Mouse (Mus musculus) frontal cortex, adult 2 months (tissue): ENCODE data around the gene Slc25a41. TPM values are rescaled to one million over a fixed set of nuclear protein-coding genes. Genes with fewer than 3 reads are reported as not detected.

ENCODE experiments used
- DNase-seq, 2 experiments: peaks; one replicate each; pipeline ENCODE4 v3.0.0; 2022; ENCODE audit warnings: low spot score in 1 of 2; ENCODE audit errors: extremely low spot score in 1 of 2
- polyA plus RNA-seq: library from polyadenylated mRNA; depleted of rRNA; stranded (reverse); fragments of >200 nt; gene quantifications from 2 replicates; pipeline ENCODE4 v1.2.3, GENCODE M21; 2012

Slc25a41 gene
- polyA plus RNA-seq, 1 experiment, result 0.66 TPM

DNA sequence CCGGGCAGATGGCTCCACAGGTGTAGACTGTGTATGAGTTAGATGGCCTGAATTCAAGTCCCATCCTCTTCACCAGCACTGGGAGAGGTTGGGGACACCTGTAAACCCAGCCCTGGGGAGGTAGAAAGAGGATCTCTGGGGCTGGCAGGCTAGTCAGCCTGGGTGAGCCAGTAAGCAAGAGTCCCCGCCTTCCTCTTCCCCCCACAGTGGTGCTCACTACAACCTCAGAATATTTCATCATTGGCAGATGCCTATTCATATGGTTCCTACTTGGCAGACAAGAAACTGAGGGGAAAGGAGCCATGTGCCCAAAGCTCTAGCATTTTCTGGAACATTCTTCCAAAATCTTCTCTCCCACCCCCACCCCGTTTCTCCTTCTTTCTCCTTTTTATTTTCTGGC, 7.4 kb upstream of the Slc25a41 start:
- no peak for DNase-seq

DNA sequence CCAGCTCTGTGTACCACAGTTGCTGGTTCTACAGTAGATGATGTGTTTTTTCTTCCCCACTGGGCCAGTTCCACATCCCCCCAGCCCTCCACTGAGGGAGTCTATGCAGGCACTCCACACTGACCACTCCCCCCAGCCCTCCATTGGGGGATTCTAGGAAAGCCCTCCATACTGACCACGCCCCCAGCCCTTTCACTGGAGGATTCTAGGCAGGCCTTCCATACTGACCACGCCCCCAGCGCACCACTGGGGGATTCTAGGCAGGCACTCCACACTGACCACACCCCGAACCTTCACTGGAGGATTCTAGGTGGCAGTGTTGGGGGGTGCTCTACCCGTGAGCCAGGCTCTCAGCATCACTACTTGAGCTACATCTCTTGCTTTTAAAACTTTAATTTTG, 6.0 kb upstream of the Slc25a41 start:
- DNase-seq, result no peak

DNA sequence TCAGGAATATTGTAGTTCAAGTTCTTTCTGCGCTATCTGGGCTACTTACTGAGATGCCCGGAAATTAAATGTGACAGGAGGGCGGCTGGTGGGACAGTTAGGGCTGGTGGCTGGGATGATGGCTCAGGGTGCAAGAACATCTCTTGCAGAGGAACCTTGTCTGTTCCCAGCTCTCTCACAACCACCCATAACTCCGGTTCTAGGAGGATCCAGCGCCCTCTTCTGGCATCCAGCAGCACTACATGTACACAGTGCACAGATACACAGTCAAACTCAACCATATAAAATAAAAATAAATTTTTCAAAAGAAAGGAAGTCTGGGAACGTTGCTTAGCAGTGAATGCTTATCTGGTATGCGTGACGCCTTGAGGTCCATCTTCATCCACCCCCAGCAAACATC, 2.5 kb downstream of the Slc25a41 start:
- no peak for DNase-seq

DNA sequence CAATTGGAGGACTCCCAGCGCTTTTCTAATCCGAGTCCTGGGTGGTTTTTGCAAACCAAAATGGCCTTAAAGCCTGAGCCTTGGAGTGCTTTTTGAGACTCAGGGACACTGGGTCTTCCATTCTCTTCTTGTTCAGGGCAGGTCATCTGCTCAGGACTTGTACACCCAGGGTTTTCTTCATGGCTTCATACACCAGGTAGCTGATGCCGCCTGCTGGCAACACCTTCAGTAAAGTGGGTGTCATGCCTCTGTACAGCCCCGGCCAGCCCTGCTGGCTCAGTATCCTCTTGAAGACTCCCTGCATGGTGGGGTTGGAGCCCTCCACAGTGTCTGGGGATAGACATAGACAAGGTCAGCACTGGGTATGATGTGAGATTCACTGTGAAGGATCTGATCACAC, 8.6 kb downstream of the Slc25a41 start:
- DNase-seq, result no peak

DNA sequence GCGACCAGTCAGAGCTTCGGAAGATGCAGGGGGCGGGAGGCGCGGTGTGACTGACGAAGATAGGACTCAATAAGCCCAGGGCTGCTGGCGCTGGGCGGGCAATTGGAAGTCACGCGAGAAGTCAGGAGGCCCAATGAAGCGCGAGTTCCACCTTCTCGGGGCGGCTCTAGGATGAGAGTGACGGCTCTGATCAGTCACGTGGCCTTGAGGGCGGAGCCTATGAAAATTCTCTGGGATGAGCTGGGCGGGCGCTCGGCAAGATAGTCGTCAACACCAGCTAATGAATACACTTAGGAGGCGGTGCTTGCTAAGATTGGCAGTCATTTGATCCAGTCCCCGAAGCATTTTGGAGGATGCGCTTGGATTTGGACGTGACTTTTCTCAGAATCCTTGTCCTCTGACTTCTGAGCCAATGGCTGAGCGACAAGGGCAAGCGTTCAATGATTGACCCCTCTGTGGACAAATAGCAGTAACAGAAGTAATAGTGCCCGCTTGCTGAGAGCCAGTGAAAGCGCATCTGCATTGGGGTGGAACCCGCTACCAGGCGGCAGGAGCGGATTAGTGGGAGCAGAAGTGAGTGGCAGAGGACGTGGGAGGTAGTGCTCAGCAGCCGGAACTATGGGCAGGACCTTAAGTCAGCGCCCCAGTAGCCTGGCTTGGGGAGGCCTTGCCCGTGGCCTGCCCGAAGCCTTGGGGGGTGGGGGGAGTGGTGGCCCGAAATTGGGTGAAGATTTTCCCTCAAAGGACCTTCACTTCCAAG, 9.6 kb downstream of the Slc25a41 start:
- peak; percentile 100 for DNase-seq

DNA sequence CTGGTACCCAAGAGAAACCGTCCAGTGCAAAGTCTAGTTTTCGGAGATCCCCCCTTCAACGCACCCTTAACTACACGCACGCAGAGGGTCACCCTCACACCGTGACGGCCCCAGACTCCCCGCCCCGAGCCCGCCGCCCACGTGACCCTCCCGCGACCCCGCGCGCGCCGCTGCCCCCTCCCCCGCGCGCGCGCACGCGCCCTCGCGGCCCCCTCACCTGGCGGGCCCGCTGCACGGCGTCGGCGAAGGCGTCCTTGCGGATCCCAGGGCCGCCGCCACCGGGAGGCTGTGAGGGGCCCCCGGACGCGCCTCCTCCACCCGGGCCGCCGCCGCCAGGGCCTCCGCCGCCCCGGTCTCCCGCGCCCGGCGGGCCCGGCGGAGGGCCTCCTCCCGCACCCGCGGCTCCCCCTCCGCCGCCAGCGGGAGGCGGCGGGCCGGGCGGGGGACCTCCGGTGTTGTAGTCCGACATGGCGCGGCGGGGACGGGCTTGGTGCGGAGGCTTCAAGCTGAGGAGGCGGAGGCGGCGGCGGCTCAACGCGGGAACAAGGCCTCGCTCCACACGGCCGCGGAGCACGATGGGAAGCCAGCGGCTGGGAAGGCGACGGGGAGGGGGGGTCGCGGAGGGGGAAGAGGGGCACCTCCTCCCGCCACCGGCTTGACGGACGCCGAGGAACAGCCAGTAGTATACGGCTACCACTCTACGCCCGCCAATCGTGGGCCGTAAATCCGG, 10.4 kb downstream of the Slc25a41 start, which contains the start of gene Khsrp:
Khsrp (minus strand) TSS at position 592 of the 730 bp plus-strand sequence.
- no peak for DNase-seq

DNA sequence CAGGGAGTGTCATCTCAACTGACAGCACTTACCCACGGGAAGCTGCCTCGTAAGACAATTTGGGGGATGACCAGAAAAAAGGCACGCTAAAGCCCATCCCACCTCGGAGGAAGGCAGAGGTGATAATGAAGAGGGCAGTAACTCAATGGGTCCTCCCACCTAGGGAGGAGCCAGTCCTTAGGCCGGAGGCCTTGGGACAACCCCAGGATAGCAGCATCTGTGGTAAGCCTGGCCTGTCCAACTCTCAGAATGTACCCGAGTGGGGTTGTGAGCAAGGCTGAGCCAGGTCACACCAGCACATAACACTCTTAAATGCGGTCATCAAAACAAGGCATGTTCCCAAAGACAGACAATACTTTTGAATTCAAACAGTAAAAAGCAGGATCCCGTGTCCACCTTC, 11.8 kb downstream of the Slc25a41 start:
- DNase-seq, result no peak

DNA sequence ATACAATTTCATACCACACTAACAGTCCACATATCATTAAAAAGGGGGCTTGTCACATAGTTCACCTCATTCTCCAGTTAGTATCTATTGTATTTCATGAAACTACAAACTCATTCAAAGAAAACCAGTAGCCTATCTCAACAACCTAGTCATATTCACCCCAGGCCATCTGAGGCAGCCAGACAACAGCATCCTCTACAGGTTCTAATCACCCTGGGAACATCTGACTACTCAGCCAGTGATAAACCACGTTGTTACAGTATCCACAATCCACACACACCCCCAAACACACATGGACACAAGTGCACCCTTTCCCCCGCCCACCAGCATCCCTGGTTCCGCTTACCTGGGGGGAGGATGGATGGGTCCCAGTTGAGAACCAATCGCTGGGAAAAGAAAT, 14.0 kb downstream of the Slc25a41 start:
- DNase-seq, result no peak

DNA sequence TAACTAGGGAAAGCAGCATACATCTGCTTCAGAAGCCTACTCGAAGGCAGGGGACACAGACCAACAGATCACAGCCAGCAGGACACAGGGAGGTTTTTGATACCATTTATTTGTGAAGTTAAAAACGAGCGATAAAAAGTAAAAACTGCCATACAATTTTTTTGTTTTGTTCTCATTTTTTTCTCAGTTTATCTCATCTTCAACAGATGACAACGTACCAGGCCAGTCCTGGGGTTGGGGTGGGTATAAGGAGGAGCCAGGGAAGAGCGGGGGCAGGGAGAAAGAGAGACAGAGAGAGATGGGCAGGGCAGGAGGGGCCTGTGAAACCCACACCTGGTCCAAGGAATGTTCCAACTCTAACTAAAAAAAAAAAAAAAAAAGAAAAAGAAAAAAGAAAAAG, 20.5 kb downstream of the Slc25a41 start:
- DNase-seq, result no peak

DNA sequence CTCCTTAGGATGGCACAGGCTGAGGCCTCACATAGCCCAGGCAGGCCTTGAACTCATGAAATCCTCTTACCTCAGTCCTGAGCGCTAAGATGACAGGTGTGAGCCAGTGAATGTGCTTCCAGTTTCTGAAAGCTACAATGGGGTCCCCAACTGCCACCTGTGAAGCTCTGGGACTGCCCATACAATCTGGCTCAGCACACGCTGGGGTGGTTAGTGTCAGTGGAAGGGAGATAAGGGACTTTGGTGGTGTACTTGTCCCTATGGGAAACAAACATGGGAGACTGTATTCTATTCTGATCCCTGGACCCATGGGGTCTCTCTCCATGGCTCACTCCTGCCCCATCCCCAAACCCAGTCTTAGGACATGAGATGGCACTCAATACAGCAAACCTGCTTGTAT, 21.8 kb downstream of the Slc25a41 start:
- no peak for DNase-seq

DNA sequence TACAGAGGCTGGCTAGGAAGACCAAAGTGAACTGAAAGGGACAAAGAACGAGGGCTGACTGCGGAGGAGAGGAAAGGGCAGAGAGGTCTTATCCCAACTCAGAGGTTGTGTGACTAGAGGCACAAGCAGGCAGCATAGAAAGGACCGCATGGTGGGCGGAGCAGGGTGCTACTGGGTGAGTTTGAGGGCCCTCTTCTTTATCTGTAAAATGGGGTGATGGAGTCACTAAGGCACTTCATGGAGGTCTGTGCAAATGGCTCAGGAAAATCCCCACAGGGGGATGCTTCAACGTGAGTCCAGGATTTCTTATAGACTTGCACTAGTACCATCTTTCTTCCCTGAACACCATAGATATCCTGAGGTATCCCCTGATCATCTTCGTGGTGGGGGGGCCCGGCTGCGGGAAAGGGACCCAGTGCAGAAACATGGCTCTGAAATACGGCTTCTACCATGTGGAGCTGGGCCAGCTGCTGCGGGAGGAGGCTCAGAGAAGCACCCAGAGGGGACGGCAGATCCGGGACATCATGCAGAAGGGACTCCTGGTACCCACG, 29.1 kb downstream of the Slc25a41 start:
- DNase-seq, result no peak

DNA sequence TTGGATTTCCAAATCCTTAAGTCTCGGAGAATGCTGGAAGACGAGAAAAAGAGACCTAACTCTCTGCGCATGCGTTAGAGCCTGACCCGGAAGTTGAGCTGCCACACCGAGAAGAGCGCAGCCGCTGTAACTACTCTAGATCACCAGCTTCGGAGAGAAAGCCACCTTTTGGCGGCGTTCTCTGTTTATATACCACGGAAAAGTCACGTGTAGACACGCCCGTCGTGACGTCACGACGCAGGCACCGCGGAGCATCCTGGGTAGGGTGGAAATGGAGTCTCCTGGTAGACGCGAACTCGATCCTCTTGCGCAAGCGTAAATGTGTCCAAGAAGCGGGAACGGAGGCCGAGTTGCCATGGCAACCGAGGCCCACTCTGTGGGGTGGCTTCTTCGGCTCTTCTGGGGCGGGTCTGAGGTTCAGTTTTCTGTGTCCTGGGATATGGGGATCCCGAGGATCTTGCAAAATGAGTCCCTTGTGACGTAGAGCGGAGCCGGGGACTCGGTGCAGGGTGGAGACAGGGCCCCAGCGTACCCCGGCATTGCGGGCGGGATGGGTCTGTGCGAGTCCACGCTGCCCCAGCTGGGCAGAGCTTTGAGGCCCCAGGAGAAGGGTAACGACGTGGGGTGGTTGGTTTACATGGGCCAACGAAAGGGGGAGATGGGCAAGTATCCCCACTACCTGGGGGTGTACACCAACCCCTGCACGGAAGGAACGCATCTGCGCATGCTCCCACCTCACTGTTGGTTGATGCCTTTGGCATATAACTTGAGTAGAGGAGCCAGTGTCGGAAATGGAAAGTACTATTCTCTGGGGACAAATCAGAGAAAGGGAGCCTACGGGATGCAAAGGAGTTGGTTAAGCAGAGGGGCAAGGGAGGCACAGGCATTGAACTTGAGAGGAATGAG, 30.0 kb downstream of the Slc25a41 start, which contains the start of the genes Gtf2f1 and Gm17949:
Gtf2f1 (minus strand) TSS at position 53 of the 906 bp plus-strand sequence.
Gm17949 (plus strand) TSS at position 234 of the 906 bp plus-strand sequence.
- DNase-seq, result peak; percentile 94 to 97

DNA sequence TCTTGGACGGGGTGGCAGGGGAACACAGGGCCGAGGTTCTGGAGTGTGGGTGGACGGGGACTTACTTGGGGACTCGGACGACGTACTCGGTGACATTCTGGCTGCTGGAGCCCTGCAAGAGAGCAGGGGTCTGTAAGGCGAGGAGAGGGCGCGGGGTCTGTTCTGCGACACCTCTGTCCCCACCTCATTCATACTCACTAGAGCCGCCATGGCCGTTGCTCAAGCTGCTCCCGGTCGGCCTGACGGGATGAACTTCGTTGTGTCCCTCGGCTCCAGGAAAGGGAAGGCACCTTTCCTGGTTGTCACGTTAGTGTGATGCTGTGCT, 30.6 kb downstream of the Slc25a41 start:
- DNase-seq, result no peak

DNA sequence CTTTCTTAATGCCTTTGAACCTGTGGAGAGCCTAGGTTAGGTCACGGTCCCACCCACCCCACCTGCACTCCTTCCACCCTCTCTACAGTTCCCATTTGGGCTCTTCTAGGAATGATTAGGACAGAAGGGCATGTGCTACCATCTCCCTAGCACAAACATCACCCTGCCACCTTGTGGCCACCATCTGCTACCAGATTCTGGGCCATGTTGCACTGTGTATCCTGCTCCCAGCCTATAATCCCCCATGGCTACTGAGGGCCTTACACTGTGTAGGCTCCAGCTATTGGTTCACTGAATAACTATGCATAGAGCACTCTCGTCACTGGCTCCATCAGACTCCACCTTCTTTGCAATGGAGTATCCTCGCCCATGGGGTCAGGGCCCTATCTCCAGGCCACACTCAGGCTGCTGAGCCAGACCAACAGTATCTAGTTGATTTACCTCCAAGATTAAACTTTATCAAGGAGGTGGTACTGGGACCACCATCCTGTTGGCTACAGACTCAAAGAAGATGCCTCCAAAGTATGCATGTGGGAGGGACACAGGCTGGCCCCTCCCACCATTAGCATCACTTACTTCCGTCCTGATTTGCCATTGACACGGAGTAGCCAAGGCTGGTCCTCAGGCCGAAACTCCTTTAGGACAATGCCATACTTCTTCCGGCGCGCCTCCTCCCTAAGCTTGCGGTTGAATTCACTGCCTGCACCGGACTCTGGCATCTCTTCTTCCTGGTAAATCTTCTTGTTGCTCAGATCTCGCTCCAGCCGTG, 34.1 kb downstream of the Slc25a41 start:
- DNase-seq, result no peak

DNA sequence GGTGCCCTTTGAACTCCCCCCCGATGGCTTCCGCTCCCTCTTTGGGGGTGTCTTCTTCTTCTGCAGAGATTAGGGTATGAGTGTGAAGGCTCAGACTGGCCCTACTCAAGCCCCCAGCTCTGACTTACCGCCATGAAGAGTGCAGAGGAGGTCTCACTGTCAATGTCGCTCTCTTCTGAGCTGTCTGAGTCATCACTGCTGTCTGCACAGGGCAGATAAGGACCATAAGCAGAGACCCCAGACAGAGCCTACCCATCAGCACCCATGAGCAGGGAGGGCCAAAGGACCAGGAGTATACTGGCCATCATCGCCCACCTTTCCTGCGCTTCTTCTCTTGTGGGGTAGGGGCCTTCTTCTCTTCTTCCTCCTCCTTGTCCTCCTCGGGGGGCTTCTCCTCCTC, 37.5 kb downstream of the Slc25a41 start:
- no peak for DNase-seq

DNA sequence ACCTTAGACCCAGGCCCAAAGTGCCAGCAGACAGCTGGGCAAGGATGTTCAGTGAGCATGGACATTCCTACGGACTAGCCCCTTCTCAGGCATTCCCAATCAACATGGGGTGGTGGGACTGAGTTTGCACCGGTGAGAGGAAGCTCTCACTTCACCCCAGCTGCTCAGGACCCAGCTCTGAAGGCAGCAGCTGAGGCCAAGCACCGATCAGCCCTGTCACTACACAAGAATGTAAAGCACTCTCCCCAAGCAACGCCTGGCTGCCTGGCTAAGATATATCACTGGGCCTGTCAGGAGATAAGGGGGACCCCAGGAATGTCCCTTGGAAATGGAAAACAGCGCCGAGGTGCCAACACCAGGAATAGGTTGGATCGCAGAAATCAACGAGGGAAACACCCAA, 40.2 kb downstream of the Slc25a41 start:
- DNase-seq, result no peak

DNA sequence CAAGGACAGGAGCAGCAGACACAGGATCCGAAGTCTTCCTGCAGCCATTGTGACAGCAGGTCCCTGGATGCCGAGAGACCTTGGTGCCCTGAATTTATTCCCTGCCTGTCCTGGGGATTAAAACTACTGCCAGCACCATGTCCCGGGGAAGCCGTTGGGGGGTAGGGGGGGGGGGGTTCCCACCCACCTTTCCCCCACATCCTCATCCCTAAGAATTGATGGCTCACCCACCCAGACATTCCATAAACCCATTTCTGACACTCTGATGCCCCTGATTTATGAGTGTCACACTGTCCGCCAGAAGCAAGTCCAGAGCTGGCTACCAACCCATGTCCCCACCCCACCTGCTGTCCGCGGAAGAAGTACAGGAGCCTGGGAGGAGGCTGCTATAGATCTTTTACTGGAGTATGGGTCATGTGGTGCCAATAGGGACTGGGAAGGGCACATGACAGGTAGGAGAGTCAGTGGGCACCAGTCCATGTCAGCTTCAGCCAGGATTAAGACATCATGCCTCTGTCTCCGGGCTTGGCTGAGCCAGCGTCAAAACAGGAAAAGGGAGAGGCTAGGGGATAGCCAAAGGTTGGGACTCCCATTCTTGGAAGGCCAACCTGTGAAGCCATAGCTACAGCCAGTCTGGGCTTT, 41.4 kb downstream of the Slc25a41 start, which contains the start of gene Pspn:
Pspn (minus strand) TSS at position 51 of the 642 bp plus-strand sequence.
- no peak for DNase-seq

DNA sequence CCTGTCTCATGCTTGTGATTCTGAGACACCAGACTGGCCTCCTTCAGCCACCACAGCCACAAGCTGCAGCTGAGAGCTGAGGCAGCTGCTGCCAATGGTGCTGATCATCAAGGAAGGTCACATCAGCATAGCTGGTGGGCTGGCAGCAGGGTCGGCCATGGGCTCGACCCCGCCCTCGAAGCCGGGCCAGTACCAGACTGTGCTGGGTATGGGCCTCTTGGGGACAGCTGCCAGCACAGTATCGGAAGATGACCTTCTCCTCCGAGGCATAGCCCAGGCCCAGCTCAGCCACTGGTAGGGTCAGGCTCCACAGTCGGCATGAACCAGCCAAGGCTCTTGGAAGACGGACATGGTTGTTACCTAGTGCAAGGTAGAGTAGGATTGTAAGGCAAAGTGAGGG, 42.0 kb downstream of the Slc25a41 start:
- DNase-seq, result no peak

DNA sequence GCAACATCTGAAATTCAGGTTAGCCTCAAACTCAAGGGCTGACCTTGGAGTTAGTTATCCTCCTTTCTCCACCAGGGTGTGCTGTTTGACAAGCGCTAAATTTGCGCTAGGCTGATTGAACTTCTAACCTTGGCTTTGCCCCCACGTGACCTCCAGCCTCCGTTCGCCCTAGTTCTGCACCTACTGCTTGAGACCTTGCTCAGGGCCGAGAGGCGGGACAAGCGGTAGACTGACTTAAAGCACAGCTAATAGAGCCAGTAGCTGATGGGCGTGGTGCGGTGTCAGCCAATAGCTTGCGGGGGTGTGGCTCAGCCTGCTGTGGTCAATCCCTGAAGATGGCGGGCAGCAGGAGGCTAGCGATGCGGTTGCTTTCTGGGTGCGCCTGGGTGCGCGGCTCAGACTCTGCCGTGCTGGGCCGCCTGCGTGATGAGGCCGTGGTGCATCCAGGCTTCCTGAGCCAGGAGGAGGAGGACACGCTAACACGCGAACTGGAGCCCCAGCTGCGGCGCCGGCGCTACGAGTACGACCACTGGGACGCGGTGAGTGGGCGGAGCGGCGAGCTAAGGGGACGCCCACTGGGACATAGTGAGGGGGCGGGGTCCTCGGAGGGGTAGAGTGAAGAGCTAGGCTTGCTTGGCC, 44.3 kb downstream of the Slc25a41 start, which contains the start of gene Alkbh7:
Alkbh7 (plus strand) TSS at position 311 of the 639 bp plus-strand sequence.
- DNase-seq, result peak; percentile 94 to 95
